Mouse (Mus musculus) frontal cortex, postnatal 14 days (tissue): ENCODE measurements around the gene Znhit6.

Source experiments
- DNase-seq, 2 experiments: peaks; one replicate each; pipeline ENCODE4 v3.0.0; 2022; ENCODE audit warnings: low spot score in 2 of 2

Gene Znhit6

GRCm38 (mm10) chr3:145646009-145646408 lies 70.0 kb downstream of the Znhit6 start:
- DNase-seq = no peak

- no peak for DNase-seq
These were observed 70.7 kb downstream of the Znhit6 start for GRCm38 (mm10) chr3:145646666-145647065.

- no peak for DNase-seq
These were observed 71.4 kb downstream of the Znhit6 start for GRCm38 (mm10) chr3:145647416-145647815.

GRCm38 (mm10) chr3:145648097-145648931 lies 72.3 kb downstream of the Znhit6 start:
- no peak for DNase-seq

- DNase-seq = peak in 1 of 2 experiments; percentile 18
These were observed 73.2 kb downstream of the Znhit6 start for GRCm38 (mm10) chr3:145648991-145649851.

- peak; percentile 48 to 54 for DNase-seq
These were observed 73.8 kb downstream of the Znhit6 start, which contains the start of gene Ccn1 for GRCm38 (mm10) chr3:145649852-145650202. Gene Ccn1 (minus strand): TSS chr3:145649981.

- DNase-seq = no peak
These were observed 74.5 kb downstream of the Znhit6 start for GRCm38 (mm10) chr3:145650298-145651011.

- no peak for DNase-seq
These were observed 75.3 kb downstream of the Znhit6 start for GRCm38 (mm10) chr3:145651029-145651977.

- no peak for DNase-seq
These were observed 75.9 kb downstream of the Znhit6 start for GRCm38 (mm10) chr3:145651978-145652321.

- DNase-seq = no peak
These were observed 76.5 kb downstream of the Znhit6 start for GRCm38 (mm10) chr3:145652322-145653131.

GRCm38 (mm10) chr3:145653191-145653940 lies 77.4 kb downstream of the Znhit6 start:
- DNase-seq = peak; percentile 26 to 29

- DNase-seq = no peak
These were observed 78.0 kb downstream of the Znhit6 start for GRCm38 (mm10) chr3:145654028-145654427.
